Mouse (Mus musculus) right cerebral cortex, adult 18-20 months (tissue): Measurements from ENCODE around the gene Cdc20b.
"Not testable (repeated sequence)": the region's sequence is repeated elsewhere in the genome, so short reads cannot be mapped to it uniquely, and the experiment has no call there.

Experiments
- DNase-seq: peaks from one replicate; pipeline ENCODE4 v3.0.0; 2022; ENCODE audit warnings: mixed read lengths

The Cdc20b gene

GRCm38 (mm10) chr13:113034950-113035421 lies at the start of gene Cdc20b:
Gene Cdc20b (plus strand): TSS chr13:113035111.
- DNase-seq = peak; percentile 54

- DNase-seq = no peak
These were observed 49.1 kb upstream of the Cdc20b start for GRCm38 (mm10) chr13:112985605-112986450.

DNA sequence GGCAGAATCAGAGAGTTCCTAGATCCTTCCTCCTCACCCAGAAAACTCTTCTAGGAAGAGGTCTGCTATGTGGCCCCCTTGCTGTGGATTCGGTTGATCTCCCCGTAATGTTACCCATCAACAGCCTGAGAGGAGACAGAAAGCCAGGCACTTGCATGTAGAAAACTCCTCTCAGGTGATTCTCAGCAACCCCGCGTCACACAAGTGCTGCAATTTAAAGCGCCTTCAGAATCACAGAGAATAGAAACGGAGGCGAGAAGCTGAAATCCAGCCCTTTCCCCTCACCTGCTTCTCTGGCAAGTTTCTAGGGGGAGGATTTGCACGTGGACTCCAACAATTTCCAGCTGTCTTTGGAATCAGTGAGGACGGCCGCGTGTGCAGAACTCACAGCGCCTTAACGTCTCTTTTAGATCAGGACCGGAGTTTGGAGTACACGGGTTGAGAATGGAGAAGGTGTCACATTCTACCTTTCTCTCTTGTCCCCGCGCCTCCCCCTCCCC lies 48.4 kb upstream of the Cdc20b start:
- no peak for DNase-seq

DNA sequence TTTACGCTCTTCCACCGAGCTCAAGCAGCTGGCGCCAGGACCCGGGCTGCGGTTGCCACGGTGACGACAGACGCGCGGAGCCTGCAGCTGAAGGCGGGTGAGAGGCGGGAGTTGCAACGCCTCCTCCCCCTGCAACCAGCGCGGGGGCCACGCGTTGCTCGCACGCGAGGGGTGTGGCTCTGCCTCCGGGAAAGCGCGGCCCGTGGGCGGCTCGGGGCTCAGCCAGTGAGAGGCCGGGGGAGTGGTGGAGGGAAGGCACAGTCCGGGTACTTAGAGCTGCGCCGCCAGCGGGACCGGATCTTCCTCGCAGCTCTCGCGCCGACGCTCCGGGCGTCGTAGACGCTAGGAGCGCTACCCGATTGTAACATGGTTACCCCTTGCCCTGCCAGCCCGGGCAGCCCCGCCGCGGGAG lies 47.4 kb upstream of the Cdc20b start, which contains the start of gene Ccno:
Gene Ccno (plus strand): TSS at position 271 of the 412 bp plus-strand sequence.
- peak; percentile 94 for DNase-seq

GRCm38 (mm10) chr13:112987991-112988390 lies 46.9 kb upstream of the Cdc20b start:
- DNase-seq = peak; percentile 34

DNA sequence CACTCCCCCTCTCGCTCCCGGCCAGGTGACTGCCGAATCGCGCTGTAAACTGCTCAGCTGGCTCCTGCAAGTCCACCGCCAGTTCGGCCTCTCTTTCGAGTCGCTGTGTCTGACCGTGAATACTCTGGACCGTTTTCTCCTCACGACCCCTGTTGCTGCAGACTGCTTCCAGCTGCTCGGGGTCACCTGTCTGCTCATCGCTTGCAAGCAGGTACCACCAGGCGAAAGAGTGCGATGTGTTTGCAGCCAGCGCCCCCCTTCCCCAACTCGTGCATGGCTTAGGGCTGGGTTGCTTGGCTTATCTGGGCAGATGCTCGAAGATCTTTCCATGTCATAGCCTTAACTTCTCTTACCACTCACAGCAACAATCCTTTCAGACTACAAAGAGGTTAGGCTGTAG lies 46.0 kb upstream of the Cdc20b start:
- no peak for DNase-seq

- DNase-seq = no peak
These were observed 45.4 kb upstream of the Cdc20b start for GRCm38 (mm10) chr13:112989541-112989940.

DNA sequence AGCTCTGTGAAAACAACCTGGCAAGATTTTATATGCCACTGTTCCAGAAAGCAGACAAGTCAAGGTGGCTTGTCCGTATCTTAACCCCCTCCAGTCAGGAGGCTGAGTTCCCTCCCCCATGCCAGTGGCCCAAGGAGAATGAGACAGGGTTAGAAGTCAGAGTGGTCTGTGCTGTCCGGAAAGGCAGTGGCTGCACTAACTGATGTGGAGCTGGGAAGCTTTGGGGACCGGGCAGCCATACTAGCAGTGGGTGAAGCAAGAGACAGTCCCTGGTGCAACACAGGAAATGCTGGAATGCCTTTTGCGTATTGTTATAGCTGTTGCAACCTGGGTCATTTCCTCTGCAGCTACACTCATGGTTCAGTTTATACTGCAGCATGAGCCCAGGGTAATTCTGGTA lies 44.6 kb upstream of the Cdc20b start:
- DNase-seq = no peak

- DNase-seq = no peak
These were observed 41.3 kb upstream of the Cdc20b start, which contains the start of gene Mcidas for GRCm38 (mm10) chr13:112993531-112994152. Gene Mcidas (plus strand): TSS chr13:112993845.

GRCm38 (mm10) chr13:112994191-112994590 lies 40.7 kb upstream of the Cdc20b start:
- DNase-seq = peak; percentile 53

DNA sequence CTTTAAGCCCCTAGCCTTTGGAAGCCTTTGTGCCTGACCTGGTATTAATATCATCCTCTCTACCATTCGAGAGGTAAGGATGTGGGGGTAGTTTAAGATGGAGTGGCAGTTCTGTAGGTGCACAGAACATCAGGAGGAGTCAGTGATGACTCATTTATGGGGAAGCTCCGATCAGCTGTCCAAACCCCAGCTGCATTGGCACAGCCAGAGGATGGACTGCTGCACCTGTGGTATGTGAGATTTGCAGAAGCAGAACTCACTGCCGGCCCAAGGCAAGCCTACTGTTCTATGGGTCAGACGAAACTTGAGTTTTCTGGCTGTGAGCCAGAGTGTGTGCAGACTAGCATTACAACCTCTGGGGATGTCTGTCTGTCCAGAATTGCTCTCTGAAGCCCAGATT lies 38.5 kb upstream of the Cdc20b start:
- DNase-seq = no peak

- DNase-seq = no peak
These were observed 37.5 kb upstream of the Cdc20b start for GRCm38 (mm10) chr13:112997369-112997768.

- peak; percentile 73 for DNase-seq
These were observed 36.3 kb upstream of the Cdc20b start for GRCm38 (mm10) chr13:112998427-112999201.

DNA sequence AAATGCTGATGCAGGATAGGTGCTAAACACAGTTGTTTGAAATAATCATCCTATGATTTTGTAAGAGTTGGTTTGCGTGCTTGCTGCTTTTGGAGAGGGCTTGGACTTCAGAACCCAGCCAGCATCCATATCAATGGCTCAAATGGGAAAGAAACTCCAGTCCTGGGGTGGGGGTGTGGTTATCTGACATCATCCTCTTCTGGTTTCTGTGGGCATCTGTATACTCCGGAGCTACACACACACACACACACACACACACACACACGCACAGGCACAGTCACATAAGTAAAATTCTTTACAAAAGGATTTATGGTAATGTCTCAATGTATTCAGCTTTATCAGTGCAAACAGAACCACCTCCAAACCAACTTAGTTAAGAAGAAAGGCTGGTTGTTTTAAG lies 34.8 kb upstream of the Cdc20b start:
- DNase-seq = no peak

GRCm38 (mm10) chr13:113000576-113001318 lies 34.2 kb upstream of the Cdc20b start:
- no peak for DNase-seq

DNA sequence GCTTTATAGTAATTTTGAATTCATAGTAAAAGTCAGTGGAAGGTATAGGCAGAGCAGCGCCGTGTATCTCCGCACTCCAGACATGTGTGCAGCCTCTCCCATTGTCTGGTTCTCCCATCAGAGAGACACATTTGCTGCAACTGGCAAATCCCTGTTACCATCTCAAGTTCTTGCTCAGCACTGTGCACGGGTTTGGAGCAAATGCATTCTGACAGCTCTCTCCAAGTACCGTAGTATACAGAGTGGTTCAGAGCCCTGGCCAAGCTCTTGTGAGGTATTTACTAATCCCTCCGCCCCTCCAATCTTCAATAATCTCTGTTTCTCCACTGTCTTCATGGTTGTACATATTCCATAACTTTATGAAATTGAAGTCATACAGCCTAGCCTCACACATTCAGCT lies 22.2 kb upstream of the Cdc20b start:
- DNase-seq = no peak

- DNase-seq = not testable (repeated sequence)
These were observed 21.5 kb upstream of the Cdc20b start for GRCm38 (mm10) chr13:113013174-113013953.

DNA sequence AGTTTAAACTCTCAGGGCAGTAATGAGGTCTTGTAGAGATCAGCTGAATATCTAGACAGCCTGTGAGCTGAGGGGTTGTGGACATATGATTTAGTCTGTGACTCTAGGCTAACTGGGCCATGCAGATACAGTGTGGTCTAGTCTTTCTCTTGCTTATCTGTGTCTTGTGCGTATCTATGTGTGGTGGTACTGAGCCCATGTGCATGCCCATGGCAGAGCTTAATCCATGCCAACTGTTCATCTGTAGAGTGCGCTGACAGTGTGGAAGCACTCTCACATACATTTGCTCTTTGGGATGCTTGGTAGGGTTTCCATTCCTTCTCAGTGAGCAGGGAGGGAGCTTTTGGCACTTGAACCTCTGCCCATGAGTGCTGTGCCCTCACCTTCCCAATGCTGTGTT lies 13.4 kb upstream of the Cdc20b start:
- no peak for DNase-seq

- no peak for DNase-seq
These were observed 12.4 kb upstream of the Cdc20b start for GRCm38 (mm10) chr13:113022467-113022866.

DNA sequence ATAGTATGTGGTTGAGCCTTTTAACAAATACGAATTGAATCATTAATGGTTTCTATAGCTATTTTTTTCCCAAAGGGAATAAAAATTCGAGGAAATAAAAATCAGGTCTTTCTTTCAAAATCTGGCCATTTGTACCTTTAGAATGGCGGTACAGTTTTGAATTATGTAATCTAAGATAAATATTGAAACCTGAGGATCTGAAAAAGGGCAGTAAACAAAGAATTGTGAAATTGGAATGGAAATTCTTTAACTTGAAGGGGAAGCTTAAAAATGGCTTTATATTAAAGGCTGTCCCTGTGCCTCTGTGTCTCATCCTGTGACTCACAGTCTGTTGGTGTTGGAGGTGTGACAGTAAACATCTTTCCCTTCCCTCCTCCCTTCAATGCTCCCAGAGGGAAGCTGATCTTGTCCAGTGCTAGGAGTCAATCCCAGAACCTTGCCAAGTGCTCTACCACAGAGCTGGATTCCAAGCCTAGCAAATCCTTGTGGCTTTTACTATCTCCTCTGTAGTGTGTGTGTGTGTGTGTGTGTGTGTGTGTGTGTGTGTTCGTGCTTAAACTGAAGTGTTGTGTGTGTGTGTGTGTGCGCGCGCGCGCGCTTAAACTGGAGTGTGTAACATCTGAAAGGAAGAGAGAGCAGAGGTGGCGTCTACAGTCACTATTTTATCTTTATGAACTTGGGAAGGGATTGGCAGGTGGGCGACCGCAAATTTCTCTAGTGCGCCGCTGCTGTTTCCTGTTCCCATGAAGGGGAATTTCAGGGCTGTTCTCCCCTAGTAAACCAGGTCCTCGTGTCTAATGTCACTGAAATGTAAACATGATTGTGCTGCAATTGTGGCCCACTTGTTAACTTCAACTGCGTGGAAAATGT lies 11.4 kb upstream of the Cdc20b start:
- DNase-seq = no peak
